Mouse (Mus musculus) c-Kit-positive CD71-negative TER-119-negative erythroid progenitor cells, embryonic 14.5 days (primary cell): ENCODE measurements around the gene Slc39a7.
"Not testable (repeated sequence)": the region's sequence is repeated elsewhere in the genome, so short reads cannot be mapped to it uniquely, and the experiment has no call there.

Source experiments
- DNase-seq: peaks from one replicate; pipeline ENCODE4 v3.0.0-alpha.2; 2013; ENCODE audit warnings: low read depth

Slc39a7 gene

GRCm38 (mm10) chr17:34029890-34030595 is 1.4 kb downstream of the Slc39a7 start:
- DNase-seq: no peak

GRCm38 (mm10) chr17:34029150-34029889 is 2.2 kb downstream of the Slc39a7 start:
- no peak for DNase-seq

GRCm38 (mm10) chr17:34028501-34029149 is 2.9 kb downstream of the Slc39a7 start:
- no peak for DNase-seq

GRCm38 (mm10) chr17:34027656-34028223 is 3.7 kb downstream of the Slc39a7 start, which contains the start of gene H2-Ke6:
H2-Ke6 (minus strand) TSS chr17:34028060.
- DNase-seq: peak; percentile 92

- DNase-seq: no peak
These were observed 4.4 kb downstream of the Slc39a7 start for GRCm38 (mm10) chr17:34026917-34027655.

- no peak for DNase-seq
These were observed 5.3 kb downstream of the Slc39a7 start for GRCm38 (mm10) chr17:34026221-34026620.

- no peak for DNase-seq
These were observed 5.7 kb downstream of the Slc39a7 start for GRCm38 (mm10) chr17:34025756-34026151.

GRCm38 (mm10) chr17:34024861-34025755 is 6.4 kb downstream of the Slc39a7 start:
- DNase-seq: no peak

GRCm38 (mm10) chr17:34024317-34024821 is 7.1 kb downstream of the Slc39a7 start, which contains the start of gene Ring1:
Ring1 (minus strand) TSS chr17:34024680.
- no peak for DNase-seq

GRCm38 (mm10) chr17:34023678-34024077 is 7.8 kb downstream of the Slc39a7 start:
- no peak for DNase-seq

GRCm38 (mm10) chr17:34022987-34023386 is 8.5 kb downstream of the Slc39a7 start:
- DNase-seq: no peak

- DNase-seq: no peak
These were observed 9.1 kb downstream of the Slc39a7 start for GRCm38 (mm10) chr17:34022414-34022783.

GRCm38 (mm10) chr17:34021539-34022413 is 9.7 kb downstream of the Slc39a7 start:
- DNase-seq: no peak

GRCm38 (mm10) chr17:34013436-34013835 is 18.0 kb downstream of the Slc39a7 start:
- DNase-seq: no peak

GRCm38 (mm10) chr17:34010156-34010555 is 21.3 kb downstream of the Slc39a7 start:
- DNase-seq: no peak

GRCm38 (mm10) chr17:34006570-34006969 is 24.9 kb downstream of the Slc39a7 start:
- no peak for DNase-seq

GRCm38 (mm10) chr17:34003426-34003825 is 28.1 kb downstream of the Slc39a7 start:
- DNase-seq: no peak

GRCm38 (mm10) chr17:34000796-34001195 is 30.7 kb downstream of the Slc39a7 start:
- not testable (repeated sequence) for DNase-seq

GRCm38 (mm10) chr17:34000150-34000537 is 31.3 kb downstream of the Slc39a7 start, which contains the start of gene H2-K1:
H2-K1 (minus strand) TSS chr17:34000347.
- DNase-seq: peak; percentile 92
